Mouse (Mus musculus) hindbrain, embryonic 16.5 days (tissue): ENCODE measurements around the gene Pklr. TPM values are rescaled to one million over a fixed set of nuclear protein-coding genes. Genes with fewer than 3 reads are reported as not detected.

ENCODE experiments used
- ATAC-seq: fragments of 200-750 bp; cut with Nextera tagmentation; 2 replicates; pipeline ENCODE4 v1.8.0; 2017; ENCODE audit warnings: moderate TSS enrichment, moderate library complexity
- H3K27ac ChIP-seq: fragments of 300-500 bp; sonication (generic); 2 replicates; pipeline ENCODE4 v1.5.1; 2014; ENCODE audit warnings: low read depth, mild to moderate bottlenecking, control low read depth, low read length, moderate library complexity
- H3K27me3 ChIP-seq: fragments of 300-500 bp; sonication (generic); replicated peaks from 2 replicates; pipeline ENCODE4 v1.6.1; 2014; ENCODE audit warnings: low read length; ENCODE audit not compliant: control insufficient read depth, insufficient read depth
- H3K36me3 ChIP-seq: fragments of 300-500 bp; sonication (generic); 2 replicates; pipeline ENCODE4 v1.6.1; 2014; ENCODE audit warnings: mild to moderate bottlenecking, low read length, moderate library complexity, mixed read lengths; ENCODE audit not compliant: control insufficient read depth, insufficient read depth
- H3K4me1 ChIP-seq: fragments of 300-500 bp; sonication (generic); 2 replicates; pipeline ENCODE4 v1.6.1; 2014; ENCODE audit warnings: low read depth, low read length; ENCODE audit not compliant: control insufficient read depth, insufficient read depth
- H3K4me2 ChIP-seq: fragments of 300-500 bp; sonication (generic); 2 replicates; pipeline ENCODE4 v1.6.1; 2014; ENCODE audit warnings: mild to moderate bottlenecking, low read length, control low read depth, moderate library complexity
- H3K4me3 ChIP-seq: fragments of 300-500 bp; sonication (generic); 2 replicates; pipeline ENCODE4 v1.5.1; 2014; ENCODE audit warnings: mild to moderate bottlenecking, low read length, control low read depth, moderate library complexity
- H3K9ac ChIP-seq: fragments of 300-500 bp; sonication (generic); 2 replicates; pipeline ENCODE4 v1.6.1; 2014; ENCODE audit warnings: low read depth, mild to moderate bottlenecking, control low read depth, low read length, moderate library complexity
- H3K9me3 ChIP-seq: fragments of 300-500 bp; sonication (generic); 2 replicates; pipeline ENCODE4 v1.6.1; 2014; ENCODE audit warnings: mild to moderate bottlenecking, low read length, moderate library complexity; ENCODE audit not compliant: control insufficient read depth
- WGBS: fragments of 180-500 bp; shearing (Covaris S2); extraction: QIAGEN DNeasy Blood & Tissue Kit; methylation state at CpG from one replicate; pipeline ENCODE4 v1.1.7; 2014; 5-methylcytosine and 5-hydroxymethylcytosine counted together
- polyA plus RNA-seq: library from polyadenylated mRNA; unstranded; fragments of >200 nt; fragmentation: Nextera tagmentation; extraction: Ambion mirVana; gene quantifications from 2 replicates; pipeline ENCODE4 v1.2.1, GENCODE M21; 2015

Pklr gene
- polyA plus RNA-seq, 1 experiment from 2014 or later, result 0.10 TPM

DNA sequence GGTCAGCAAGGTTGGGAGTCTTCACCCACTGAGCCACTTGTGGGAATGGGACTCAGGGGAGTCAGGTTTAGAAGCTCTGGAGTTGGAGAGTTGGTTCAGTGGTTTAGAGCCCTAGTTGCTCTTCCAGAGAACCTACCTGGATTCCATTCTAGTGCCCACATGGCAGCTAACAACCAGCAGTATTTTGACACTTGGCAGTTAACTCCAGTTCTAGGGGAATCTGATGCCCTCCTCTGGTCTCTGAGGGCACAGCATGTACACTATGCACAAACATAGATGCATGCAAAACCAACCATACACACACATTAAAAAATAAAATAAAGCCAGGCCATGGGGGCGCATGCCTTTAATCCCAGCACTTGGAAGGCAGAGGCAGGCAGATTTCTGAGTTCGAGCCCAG is 57.9 kb downstream of the Pklr start:
- ATAC-seq, result no peak
- Histone ChIP-seq H3K27me3 (no peaks in the 10 kb centered on the region), H3K9ac (no peak overlapping the region), H3K4me1 (peaks cover 7% of the 10 kb centered on the region), H3K36me3 (0 out of 2 replicates have a peak, but pooled peaks cover under 1% of the 10 kb centered on the region), H3K4me2 (no peak overlapping the region), H3K4me3 (no peak overlapping the region), H3K27ac (no peak overlapping the region), H3K9me3 (no peaks in the 10 kb centered on the region)
- 87% methylated on average over 2 of the region's 2 CpGs for WGBS

Other genes with a start within 250 kb of the Pklr start
- 53.9 and 55.3 TPM in 2 replicates for gene Msto1, start 222.1 kb upstream of the Pklr start, polyA plus RNA-seq
- gene Ash1l, start 185.5 kb upstream of the Pklr start, polyA plus RNA-seq, result 17.4 and 18.2 TPM in 2 replicates
- gene Dap3, start 185.0 kb upstream of the Pklr start, polyA plus RNA-seq, result 127 and 130 TPM in 2 replicates
- gene Rusc1, start 42.8 kb upstream of the Pklr start, polyA plus RNA-seq, result 101 and 112 TPM in 2 replicates
- not detected in 2 replicates for gene Gm43738, start 35.0 kb upstream of the Pklr start, polyA plus RNA-seq
- 511 and 525 TPM in 2 replicates for gene Fdps, start 34.2 kb upstream of the Pklr start, polyA plus RNA-seq
- 58.1 and 58.4 TPM in 2 replicates for gene Hcn3, start 24.1 kb downstream of the Pklr start, polyA plus RNA-seq
- 17.3 and 18.8 TPM in 2 replicates for gene Clk2, start 28.7 kb downstream of the Pklr start, polyA plus RNA-seq
- 166 and 172 TPM in 2 replicates for gene Scamp3, start 41.3 kb downstream of the Pklr start, polyA plus RNA-seq
- 35.4 and 40.8 TPM in 2 replicates for gene Fam189b, start 47.0 kb downstream of the Pklr start, polyA plus RNA-seq
- gene Gba, start 66.8 kb downstream of the Pklr start, polyA plus RNA-seq, result 51.8 and 54.0 TPM in 2 replicates
- 47.5 and 53.0 TPM in 2 replicates for gene Thbs3, start 79.0 kb downstream of the Pklr start, polyA plus RNA-seq
- 163 and 166 TPM in 2 replicates for gene Mtx1, start 90.9 kb downstream of the Pklr start, polyA plus RNA-seq
- 0.59 and 0.90 TPM in 2 replicates for gene Muc1, start 92.9 kb downstream of the Pklr start, polyA plus RNA-seq
- gene Krtcap2, start 109.8 kb downstream of the Pklr start, polyA plus RNA-seq, result 205 and 227 TPM in 2 replicates
- gene Trim46, start 110.2 kb downstream of the Pklr start, polyA plus RNA-seq, result 78.7 and 87.1 TPM in 2 replicates
- gene Dpm3, start 123.2 kb downstream of the Pklr start, polyA plus RNA-seq, result 64.3 and 79.8 TPM in 2 replicates
- 39.4 and 43.9 TPM in 2 replicates for gene Slc50a1, start 134.4 kb downstream of the Pklr start, polyA plus RNA-seq
- 8.4 and 9.9 TPM in 2 replicates for gene Efna1, start 145.0 kb downstream of the Pklr start, polyA plus RNA-seq
- gene Efna3, start 186.8 kb downstream of the Pklr start, polyA plus RNA-seq, result 77.9 and 78.0 TPM in 2 replicates
- gene Efna4, start 201.9 kb downstream of the Pklr start, polyA plus RNA-seq, result 3.9 and 5.0 TPM in 2 replicates
- gene Adam15, start 213.9 kb downstream of the Pklr start, polyA plus RNA-seq, result 74.6 and 84.1 TPM in 2 replicates
- gene Dcst2, start 225.8 kb downstream of the Pklr start, polyA plus RNA-seq, result 0.10 and 0.11 TPM in 2 replicates
- 0.66 and 1.1 TPM in 2 replicates for gene Dcst1, start 229.1 kb downstream of the Pklr start, polyA plus RNA-seq